Mouse (Mus musculus) thymus, adult 2 months (tissue): ENCODE measurements around the gene Casz1.

ENCODE experiments used
- CTCF ChIP-seq: fragments of 200-500 bp; IDR thresholded peaks from 2 replicates; pipeline ENCODE4 v1.5.1; 2012; ENCODE audit warnings: mild to moderate bottlenecking, control low read depth, low read length, moderate library complexity, borderline replicate concordance; ENCODE audit not compliant: control insufficient read depth, poor library complexity, insufficient read depth; ENCODE audit errors: extremely low read depth
- POLR2A ChIP-seq: fragments of 200-500 bp; IDR thresholded peaks from 2 replicates; pipeline ENCODE4 v1.6.1; 2012; ENCODE audit warnings: mild to moderate bottlenecking, low read length, control low read depth, moderate library complexity; ENCODE audit not compliant: control insufficient read depth, poor library complexity, insufficient read depth; ENCODE audit errors: extremely low read depth

- TF ChIP-seq CTCF = no peak
- no peak for TF ChIP-seq POLR2A
Observed at GRCm38 (mm10) chr4:148947833-148948388, 143.7 kb downstream of the Casz1 start.
